Mouse (Mus musculus) heart, embryonic 15.5 days (tissue): ENCODE measurements at regions not wholly inside any gene's neighbourhood (a gene's known extent, or its start where the extent isn't known, plus 50 kb on each side); places are given as distances from the start of the nearest gene placed in this dataset.

ENCODE experiments used
- ATAC-seq: fragments of 200-750 bp; cut with Nextera tagmentation; replicated peaks from 2 replicates; pipeline ENCODE4 v1.8.0; 2017; ENCODE audit warnings: low read depth, moderate TSS enrichment; ENCODE audit not compliant: insufficient number of reproducible peaks, insufficient read depth, low FRiP score
- H3K27ac ChIP-seq: fragments of 300-500 bp; sonication (generic); 2 replicates; pipeline ENCODE4 v1.5.1; 2015; ENCODE audit warnings: mild to moderate bottlenecking, inconsistent platforms
- H3K27me3 ChIP-seq: fragments of 300-500 bp; sonication (generic); 2 replicates; pipeline ENCODE4 v1.6.1; 2015; ENCODE audit warnings: inconsistent platforms
- H3K36me3 ChIP-seq: fragments of 300-500 bp; sonication (generic); 2 replicates; pipeline ENCODE4 v1.6.1; 2015; ENCODE audit warnings: mild to moderate bottlenecking, inconsistent platforms
- H3K4me1 ChIP-seq: fragments of 300-500 bp; sonication (generic); replicated peaks from 2 replicates; pipeline ENCODE4 v1.6.1; 2015; ENCODE audit warnings: inconsistent platforms
- H3K4me2 ChIP-seq: fragments of 300-500 bp; sonication (generic); 2 replicates; pipeline ENCODE4 v1.6.1; 2015; ENCODE audit warnings: inconsistent platforms, mild to moderate bottlenecking, moderate library complexity
- H3K4me3 ChIP-seq: fragments of 300-500 bp; sonication (generic); 2 replicates; pipeline ENCODE4 v1.5.1; 2015; ENCODE audit warnings: mild to moderate bottlenecking, inconsistent platforms
- H3K9ac ChIP-seq: fragments of 300-500 bp; sonication (generic); 2 replicates; pipeline ENCODE4 v1.6.1; 2015; ENCODE audit warnings: mild to moderate bottlenecking, inconsistent platforms
- H3K9me3 ChIP-seq: fragments of 300-500 bp; sonication (generic); replicated peaks from 2 replicates; pipeline ENCODE4 v1.6.1; 2016; ENCODE audit warnings: inconsistent platforms
- WGBS: fragments of 180-500 bp; shearing (Covaris S2); methylation state at CpG from one replicate; pipeline ENCODE4 v1.1.7; 2015; ENCODE audit warnings: mixed read lengths; 5-methylcytosine and 5-hydroxymethylcytosine counted together

GRCm38 (mm10) chr3:147398298-147398697 is 546.1 kb downstream of the Ttll7 start:
- Histone ChIP-seq H3K4me2 (no peak overlapping the region), H3K27ac (no peak overlapping the region), H3K4me1 (no peaks in the 10 kb centered on the region), H3K9ac (no peak overlapping the region), H3K27me3 (no peaks in the 10 kb centered on the region), H3K36me3 (no peaks in the 10 kb centered on the region), H3K9me3 (no peaks in the 10 kb centered on the region), H3K4me3 (no peak overlapping the region)
- 81% methylated on average over 8 of the region's 8 CpGs for WGBS
- no peak for ATAC-seq

- Histone ChIP-seq H3K9me3 (no peaks in the 10 kb centered on the region), H3K4me3 (no peak overlapping the region), H3K9ac (no peak overlapping the region), H3K4me2 (no peak overlapping the region), H3K36me3 (no peaks in the 10 kb centered on the region), H3K27ac (no peak overlapping the region), H3K4me1 (0 out of 2 replicates have a peak, but pooled peaks cover 4% of the 10 kb centered on the region), H3K27me3 (no peaks in the 10 kb centered on the region)
- ATAC-seq: no peak
- WGBS: 82% methylated on average over 4 of the region's 4 CpGs
Measured at GRCm38 (mm10) chr3:147412274-147412673, 560.1 kb downstream of the Ttll7 start.

GRCm38 (mm10) chr3:147416926-147417325 is 564.8 kb downstream of the Ttll7 start:
- no peak overlapping the region for H3K9ac ChIP-seq

GRCm38 (mm10) chr3:147419129-147419528 is 567.0 kb downstream of the Ttll7 start:
- Histone ChIP-seq H3K9ac (no peak overlapping the region), H3K4me2 (no peak overlapping the region), H3K27ac (no peak overlapping the region), H3K36me3 (no peaks in the 10 kb centered on the region), H3K4me3 (no peak overlapping the region), H3K9me3 (no peaks in the 10 kb centered on the region), H3K4me1 (0 out of 2 replicates have a peak, but pooled peaks cover 4% of the 10 kb centered on the region), H3K27me3 (no peaks in the 10 kb centered on the region)
- 57% methylated on average over 3 of the region's 3 CpGs for WGBS
- ATAC-seq: no peak

More at GRCm38 (mm10) chr3:147416926-147417325, 564.8 kb downstream of the Ttll7 start:
- H3K4me3 ChIP-seq: no peak overlapping the region
- H3K27me3 ChIP-seq: no peaks in the 10 kb centered on the region
- ATAC-seq: no peak
- H3K4me1 ChIP-seq: 0 out of 2 replicates have a peak, but pooled peaks cover 4% of the 10 kb centered on the region
- H3K36me3 ChIP-seq: no peaks in the 10 kb centered on the region
- no peak overlapping the region for H3K27ac ChIP-seq
- 29% methylated on average over 3 of the region's 3 CpGs for WGBS
- H3K9me3 ChIP-seq: no peaks in the 10 kb centered on the region
- no peak overlapping the region for H3K4me2 ChIP-seq

GRCm38 (mm10) chr3:147422196-147422595 is 570.0 kb downstream of the Ttll7 start:
- H3K9ac ChIP-seq: no peak overlapping the region
- H3K36me3 ChIP-seq: no peaks in the 10 kb centered on the region
- no peak for ATAC-seq
- no peak overlapping the region for H3K27ac ChIP-seq
- H3K4me1 ChIP-seq: no peaks in the 10 kb centered on the region
- H3K4me2 ChIP-seq: no peak overlapping the region
- WGBS: 81% methylated on average over 5 of the region's 5 CpGs
- H3K9me3 ChIP-seq: no peaks in the 10 kb centered on the region
- no peak overlapping the region for H3K4me3 ChIP-seq
- no peaks in the 10 kb centered on the region for H3K27me3 ChIP-seq

GRCm38 (mm10) chr3:147423895-147424575 is 571.9 kb downstream of the Ttll7 start:
- ATAC-seq: no peak
- H3K9ac ChIP-seq: no peak overlapping the region
- 67% methylated on average over 2 of the region's 2 CpGs for WGBS

GRCm38 (mm10) chr3:147428837-147429236 is 576.7 kb downstream of the Ttll7 start:
- H3K36me3 ChIP-seq: no peaks in the 10 kb centered on the region
- H3K9me3 ChIP-seq: no peaks in the 10 kb centered on the region
- ATAC-seq: no peak
- no peak overlapping the region for H3K4me2 ChIP-seq
- no peak overlapping the region for H3K4me3 ChIP-seq
- 69% methylated on average over 10 of the region's 10 CpGs for WGBS
- no peak overlapping the region for H3K27ac ChIP-seq
- H3K27me3 ChIP-seq: no peaks in the 10 kb centered on the region
- no peaks in the 10 kb centered on the region for H3K4me1 ChIP-seq
- no peak overlapping the region for H3K9ac ChIP-seq

More at GRCm38 (mm10) chr3:147423895-147424575, 571.9 kb downstream of the Ttll7 start:
- Histone ChIP-seq H3K36me3 (no peaks in the 10 kb centered on the region), H3K4me3 (no peak overlapping the region), H3K27me3 (no peaks in the 10 kb centered on the region), H3K4me2 (no peak overlapping the region), H3K4me1 (no peaks in the 10 kb centered on the region), H3K27ac (no peak overlapping the region), H3K9me3 (no peaks in the 10 kb centered on the region)

GRCm38 (mm10) chr3:147442925-147443690 is 590.9 kb downstream of the Ttll7 start:
- H3K4me2 ChIP-seq: no peak overlapping the region
- H3K27ac ChIP-seq: no peak overlapping the region
- H3K4me1 ChIP-seq: no peaks in the 10 kb centered on the region
- no peak for ATAC-seq
- no peak overlapping the region for H3K4me3 ChIP-seq
- H3K27me3 ChIP-seq: no peaks in the 10 kb centered on the region
- H3K9ac ChIP-seq: no peak overlapping the region
- 64% methylated on average over 5 of the region's 5 CpGs for WGBS
- H3K9me3 ChIP-seq: no peaks in the 10 kb centered on the region
- H3K36me3 ChIP-seq: no peaks in the 10 kb centered on the region

- H3K9me3 ChIP-seq: no peaks in the 10 kb centered on the region
- no peaks in the 10 kb centered on the region for H3K4me1 ChIP-seq
- no peak for ATAC-seq
- H3K36me3 ChIP-seq: no peaks in the 10 kb centered on the region
- H3K9ac ChIP-seq: no peak overlapping the region
- H3K27me3 ChIP-seq: no peaks in the 10 kb centered on the region
- no peak overlapping the region for H3K4me2 ChIP-seq
- no peak overlapping the region for H3K4me3 ChIP-seq
- no peak overlapping the region for H3K27ac ChIP-seq
Measured at GRCm38 (mm10) chr3:147443691-147443960, 591.5 kb downstream of the Ttll7 start.

GRCm38 (mm10) chr3:147444005-147444763 is 592.0 kb downstream of the Ttll7 start:
- Histone ChIP-seq H3K27ac (no peak overlapping the region), H3K4me3 (no peak overlapping the region), H3K9me3 (no peaks in the 10 kb centered on the region), H3K9ac (no peak overlapping the region), H3K27me3 (no peaks in the 10 kb centered on the region), H3K36me3 (no peaks in the 10 kb centered on the region), H3K4me1 (no peaks in the 10 kb centered on the region), H3K4me2 (no peak overlapping the region)
- no peak for ATAC-seq
- WGBS: 80% methylated on average over 10 of the region's 10 CpGs

GRCm38 (mm10) chr3:147445066-147445844 is 593.1 kb downstream of the Ttll7 start:
- Histone ChIP-seq H3K27ac (no peak overlapping the region), H3K4me3 (no peak overlapping the region), H3K36me3 (no peaks in the 10 kb centered on the region), H3K9me3 (no peaks in the 10 kb centered on the region), H3K27me3 (no peaks in the 10 kb centered on the region), H3K4me1 (no peaks in the 10 kb centered on the region), H3K9ac (no peak overlapping the region), H3K4me2 (no peak overlapping the region)
- 81% methylated on average over 5 of the region's 5 CpGs for WGBS
- ATAC-seq: no peak
